Mouse (Mus musculus): ENCODE data around the gene Arl4a. TPM values are rescaled to one million over a fixed set of nuclear protein-coding genes. Genes with fewer than 3 reads are reported as not detected.

Arl4a gene
- polyA plus RNA-seq, 1 experiment from 2014 or later = 49.2 TPM

DNA sequence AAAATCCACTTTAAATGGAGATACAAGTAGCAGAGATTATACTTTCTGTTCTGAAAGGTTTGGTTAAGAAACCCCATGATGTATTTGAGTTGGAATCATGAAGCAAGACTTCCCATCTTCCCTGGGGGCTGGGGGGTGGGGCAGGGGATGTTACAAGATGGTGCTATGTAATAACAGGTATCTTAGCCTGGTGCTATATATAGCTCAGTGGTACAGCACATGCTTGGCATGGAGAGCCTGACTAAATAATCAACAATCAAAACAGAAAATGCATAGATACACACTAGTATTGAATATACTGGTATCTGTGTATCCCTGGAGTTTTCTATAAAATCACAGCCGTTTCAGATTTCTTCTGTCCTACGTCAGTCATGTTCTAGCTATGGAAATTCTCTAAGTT is 61.4 kb downstream of the Arl4a start:
- no peak for DNase-seq (ENCODE audit: low spot score)
- peaks cover 23% of the 10 kb centered on the region for H3K4me1 ChIP-seq (replicated peaks)
- no peak overlapping the region for H3K27ac ChIP-seq
- H3K36me3 ChIP-seq = no peaks in the 10 kb centered on the region
- WGBS = 91% methylated on average over 2 of the region's 2 CpGs
- no peak overlapping the region for H3K4me3 ChIP-seq
- H3K27me3 ChIP-seq (ENCODE audit: insufficient read depth, poor library complexity, severe bottlenecking) = 0 out of 2 replicates have a peak, but pooled peaks cover 5% of the 10 kb centered on the region
- no peaks in the 10 kb centered on the region for H3K9me3 ChIP-seq

DNA sequence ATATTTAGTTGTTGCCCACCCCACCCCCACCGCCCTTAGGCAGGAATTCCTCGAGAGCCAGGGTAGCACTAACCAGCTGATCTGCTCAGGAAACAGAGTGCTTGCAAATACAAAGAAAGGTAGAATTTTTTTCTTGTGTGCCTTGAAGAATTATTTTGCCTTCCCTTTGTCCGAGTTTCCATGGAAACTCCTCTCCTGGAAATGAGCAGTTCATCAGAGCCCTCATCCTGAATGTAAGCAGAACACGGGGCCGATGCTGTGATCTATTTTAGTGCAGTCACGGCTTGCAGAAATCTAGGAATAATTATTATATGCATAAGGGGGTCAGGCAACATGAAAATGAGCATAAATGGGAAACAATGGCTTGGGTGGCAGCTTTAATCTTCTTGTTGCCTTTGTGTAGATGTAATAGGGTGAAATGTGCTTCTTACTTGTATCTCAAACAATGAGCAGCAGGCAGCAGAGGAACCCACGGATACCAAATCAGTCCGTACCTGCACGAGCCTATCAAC is 61.9 kb downstream of the Arl4a start:
- H3K27me3 ChIP-seq (ENCODE audit: insufficient read depth, poor library complexity, severe bottlenecking) = 0 out of 2 replicates have a peak, but pooled peaks cover 5% of the 10 kb centered on the region
- H3K27ac ChIP-seq = peak overlapping the region; percentile 75
- no peaks in the 10 kb centered on the region for H3K36me3 ChIP-seq
- 38% methylated on average over 9 of the region's 9 CpGs for WGBS
- H3K4me3 ChIP-seq = 0 out of 2 replicates have a peak overlapping the region, but pooled peaks have one; percentile 9
- peaks cover 25% of the 10 kb centered on the region for H3K4me1 ChIP-seq (replicated peaks)
- H3K9me3 ChIP-seq = no peaks in the 10 kb centered on the region
- peak; percentile 12 for DNase-seq (ENCODE audit: low spot score)

DNA sequence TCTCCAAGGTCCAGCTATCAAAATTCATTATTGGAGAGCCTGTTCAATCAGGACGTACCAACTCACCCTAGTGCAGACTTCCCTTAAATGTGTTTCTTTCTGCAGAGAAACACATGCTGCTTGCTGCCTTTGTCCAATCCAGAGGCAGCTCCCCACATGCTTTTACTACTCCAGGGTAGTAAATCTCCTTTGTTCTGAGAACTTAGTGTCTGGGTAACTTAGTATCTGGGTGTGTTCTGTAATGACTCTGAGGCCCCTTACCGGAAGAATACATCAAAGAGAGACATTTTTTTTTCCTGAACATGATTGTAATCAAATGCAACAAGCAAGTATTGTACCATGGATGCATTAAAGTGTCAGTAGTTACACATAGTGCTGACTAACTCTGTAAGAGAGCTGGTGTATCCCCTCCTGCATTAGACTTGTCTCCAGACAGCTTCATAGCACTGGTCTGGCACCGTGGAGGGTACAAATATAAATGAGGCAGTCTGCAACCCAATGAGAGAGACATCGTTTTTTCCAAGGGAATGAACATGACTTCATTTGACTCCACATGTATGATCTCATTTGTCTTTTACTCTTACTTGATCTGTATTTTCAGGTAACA is 62.7 kb downstream of the Arl4a start:
- no peak for DNase-seq (ENCODE audit: low spot score)
- peaks cover 29% of the 10 kb centered on the region for H3K4me1 ChIP-seq (replicated peaks)
- 0 out of 2 replicates have a peak, but pooled peaks cover 5% of the 10 kb centered on the region for H3K27me3 ChIP-seq (ENCODE audit: insufficient read depth, poor library complexity, severe bottlenecking)
- H3K27ac ChIP-seq = peak overlapping the region; percentile 75
- H3K36me3 ChIP-seq = no peaks in the 10 kb centered on the region
- WGBS = 47% methylated on average over 4 of the region's 4 CpGs
- H3K4me3 ChIP-seq = no peak overlapping the region
- H3K9me3 ChIP-seq = no peaks in the 10 kb centered on the region

DNA sequence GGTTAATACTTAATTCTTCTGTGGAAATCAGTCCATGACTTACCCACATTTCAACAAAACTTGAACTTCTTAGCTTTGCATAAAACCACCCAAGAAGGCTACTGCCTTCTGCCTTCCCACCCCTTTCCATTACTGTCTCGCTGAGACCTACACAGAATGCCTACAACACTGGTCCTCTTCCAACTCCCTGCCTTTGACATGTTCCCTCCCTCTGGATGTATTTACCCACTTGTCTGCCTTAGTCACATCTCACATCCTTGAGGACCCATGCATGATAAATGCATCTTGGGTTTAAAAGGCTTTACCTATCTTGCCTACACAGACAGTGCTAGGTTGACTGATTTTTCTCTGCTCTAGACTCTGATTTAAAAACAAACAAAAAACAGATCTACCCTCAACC is 63.6 kb downstream of the Arl4a start:
- no peak for DNase-seq (ENCODE audit: low spot score)
- Histone ChIP-seq H3K27me3 (ENCODE audit: insufficient read depth, poor library complexity, severe bottlenecking) (0 out of 2 replicates have a peak, but pooled peaks cover 5% of the 10 kb centered on the region), H3K9me3 (no peaks in the 10 kb centered on the region), H3K27ac (peak overlapping the region; percentile 75), H3K4me1 (replicated peaks) (peaks cover 29% of the 10 kb centered on the region), H3K4me3 (no peak overlapping the region), H3K36me3 (no peaks in the 10 kb centered on the region)
- WGBS = 90% methylated on average over 1 of the region's 1 CpGs

DNA sequence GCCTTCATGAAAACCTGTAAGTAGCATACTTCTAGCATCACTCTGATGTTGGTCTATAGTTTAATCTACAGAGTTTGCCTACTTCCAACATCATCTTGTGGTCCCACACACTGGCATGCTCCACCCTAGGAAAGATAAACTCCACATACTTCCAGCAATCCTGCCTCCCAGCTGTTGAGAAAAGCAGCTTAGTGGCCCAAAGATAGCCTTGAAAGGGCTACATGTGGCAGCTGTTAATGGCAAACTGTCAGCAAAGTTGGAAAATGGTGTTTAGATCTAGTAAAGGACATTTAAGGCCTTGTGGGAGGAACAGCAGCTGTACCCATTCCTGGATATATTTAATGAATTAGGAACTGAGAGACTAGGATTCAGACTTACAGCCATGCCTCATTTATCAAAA is 68.3 kb downstream of the Arl4a start:
- H3K36me3 ChIP-seq = no peaks in the 10 kb centered on the region
- H3K27me3 ChIP-seq (ENCODE audit: insufficient read depth, poor library complexity, severe bottlenecking) = 0 out of 2 replicates have a peak, but pooled peaks cover 5% of the 10 kb centered on the region
- H3K4me1 ChIP-seq (replicated peaks) = peaks cover 9% of the 10 kb centered on the region; the same call in 1 of the 2 replicates
- H3K9me3 ChIP-seq = no peaks in the 10 kb centered on the region
- no peak overlapping the region for H3K4me3 ChIP-seq
- DNase-seq (ENCODE audit: low spot score) = no peak
- no peak overlapping the region for H3K27ac ChIP-seq

DNA sequence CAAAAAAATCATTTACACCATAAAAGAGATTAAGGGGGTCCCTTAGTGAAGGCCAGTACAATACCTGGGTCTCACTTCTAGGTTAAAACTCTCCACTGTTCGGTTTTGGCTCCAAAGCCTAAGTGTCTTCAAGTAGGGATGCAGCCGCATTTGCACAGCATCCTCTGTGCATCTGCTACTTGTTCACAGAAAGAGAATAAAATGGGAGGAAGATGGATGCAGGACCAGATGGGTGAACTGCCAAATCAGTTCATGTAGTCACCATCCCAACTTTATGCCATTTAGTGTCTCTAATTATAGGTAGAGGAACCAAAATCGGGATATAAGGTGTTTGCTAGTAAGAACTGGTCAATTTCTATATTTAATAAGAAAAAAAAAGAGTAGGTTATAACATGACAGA is 69.7 kb downstream of the Arl4a start:
- peaks cover 6% of the 10 kb centered on the region; the same call in 1 of the 2 replicates for H3K4me1 ChIP-seq (replicated peaks)
- WGBS = 88% methylated on average over 3 of the region's 3 CpGs
- no peaks in the 10 kb centered on the region for H3K36me3 ChIP-seq
- no peak overlapping the region for H3K27ac ChIP-seq
- H3K9me3 ChIP-seq = no peaks in the 10 kb centered on the region
- no peak for DNase-seq (ENCODE audit: low spot score)
- H3K4me3 ChIP-seq = no peak overlapping the region
- no peaks in the 10 kb centered on the region for H3K27me3 ChIP-seq (ENCODE audit: insufficient read depth, poor library complexity, severe bottlenecking)

DNA sequence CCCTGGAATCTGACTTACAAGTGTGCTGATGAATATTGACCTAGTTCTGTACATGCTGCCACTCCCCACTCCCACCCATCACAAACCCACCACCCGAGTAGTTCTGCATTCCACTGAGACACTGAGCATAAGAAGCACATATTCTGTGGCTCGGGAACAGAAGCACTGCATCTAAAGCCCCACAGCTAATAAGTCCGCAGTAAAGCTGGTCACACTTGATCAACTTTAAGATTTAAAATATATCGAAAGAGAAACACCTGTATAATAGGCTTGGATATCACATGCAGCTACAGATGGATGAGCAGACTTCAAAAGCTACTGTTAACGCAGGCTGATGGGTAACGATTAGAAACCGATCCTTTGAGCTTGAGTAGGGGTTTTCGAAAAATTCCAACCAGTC is 78.7 kb downstream of the Arl4a start:
- no peaks in the 10 kb centered on the region for H3K9me3 ChIP-seq
- no peaks in the 10 kb centered on the region for H3K36me3 ChIP-seq
- no peak overlapping the region for H3K27ac ChIP-seq
- peaks cover 15% of the 10 kb centered on the region for H3K4me1 ChIP-seq (replicated peaks)
- WGBS = 87% methylated on average over 8 of the region's 8 CpGs
- H3K4me3 ChIP-seq = no peak overlapping the region
- no peak for DNase-seq (ENCODE audit: low spot score)
- H3K27me3 ChIP-seq (ENCODE audit: insufficient read depth, poor library complexity, severe bottlenecking) = no peaks in the 10 kb centered on the region

DNA sequence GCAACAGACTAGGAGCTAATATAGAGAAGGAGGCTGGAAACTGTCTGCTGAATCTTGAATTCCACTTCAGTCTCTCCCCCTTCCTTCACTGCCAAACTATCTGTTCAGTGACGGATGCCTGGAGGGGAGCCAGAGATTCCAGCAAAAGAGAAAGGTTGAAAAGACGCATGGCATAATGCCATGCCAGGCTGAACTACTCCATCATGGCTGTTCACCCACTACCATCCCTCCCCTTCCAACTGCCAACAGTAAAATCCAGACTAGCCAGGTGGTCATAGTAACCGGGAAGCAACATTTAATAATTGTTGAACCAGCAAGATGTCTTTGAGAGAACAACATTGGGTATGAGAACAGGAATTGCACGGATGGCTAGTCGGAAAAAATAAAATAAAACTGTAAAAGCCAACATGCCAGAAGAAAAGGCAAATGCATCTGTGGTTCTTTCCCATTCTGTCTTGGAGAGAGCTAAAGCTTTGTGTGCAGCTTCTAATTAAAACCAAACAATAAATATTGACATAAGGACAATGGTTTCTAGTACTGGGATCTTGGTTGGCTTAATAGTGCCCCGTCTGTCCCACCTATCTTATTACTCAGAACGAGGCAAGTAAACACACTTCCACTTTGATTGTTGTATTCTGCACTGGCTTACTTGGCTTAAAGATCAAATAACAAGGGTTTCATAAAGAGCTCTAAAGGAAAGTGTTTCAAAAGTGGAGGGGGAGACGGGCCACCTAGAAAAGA is 79.7 kb downstream of the Arl4a start:
- DNase-seq (ENCODE audit: low spot score) = no peak
- H3K27me3 ChIP-seq (ENCODE audit: insufficient read depth, poor library complexity, severe bottlenecking) = no peaks in the 10 kb centered on the region
- no peaks in the 10 kb centered on the region for H3K36me3 ChIP-seq
- peak overlapping the region; percentile 46; the same call in 1 of the 2 replicates for H3K27ac ChIP-seq
- H3K4me3 ChIP-seq = no peak overlapping the region
- 72% methylated on average over 8 of the region's 8 CpGs for WGBS
- H3K9me3 ChIP-seq = no peaks in the 10 kb centered on the region
- H3K4me1 ChIP-seq (replicated peaks) = peaks cover 15% of the 10 kb centered on the region

DNA sequence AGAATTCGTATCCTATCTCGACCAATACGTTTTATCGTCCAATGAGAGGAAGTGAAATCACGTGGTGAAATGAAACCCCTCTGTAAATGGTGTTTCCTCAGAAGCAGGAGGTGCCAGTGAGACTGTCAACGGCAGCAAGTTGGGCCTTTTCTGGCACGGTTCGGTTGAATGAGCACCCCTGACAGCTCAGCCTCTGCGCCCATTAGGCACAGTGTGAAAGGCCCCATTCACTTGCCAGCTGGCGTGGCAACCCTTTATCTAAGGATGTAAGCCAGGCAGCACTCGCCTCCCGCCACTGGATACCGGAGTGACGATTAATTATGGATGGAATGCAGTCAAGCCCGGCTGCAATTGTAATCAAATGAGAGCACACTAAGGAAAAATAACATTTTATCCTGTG is 81.4 kb downstream of the Arl4a start:
- H3K4me1 ChIP-seq (replicated peaks) = peaks cover 15% of the 10 kb centered on the region
- no peaks in the 10 kb centered on the region for H3K36me3 ChIP-seq
- H3K27ac ChIP-seq = peak overlapping the region; percentile 83
- no peaks in the 10 kb centered on the region for H3K27me3 ChIP-seq (ENCODE audit: insufficient read depth, poor library complexity, severe bottlenecking)
- no peaks in the 10 kb centered on the region for H3K9me3 ChIP-seq
- DNase-seq (ENCODE audit: low spot score) = peak; percentile 87
- H3K4me3 ChIP-seq = peak overlapping the region; percentile 23
- 35% methylated on average over 15 of the region's 15 CpGs for WGBS

Other genes starting within 250 kb of the Arl4a start
- gene Scin, start 96.2 kb upstream of the Arl4a start, polyA plus RNA-seq (2016; fragmentation: Nextera tagmentation; extraction: Ambion mirVana) = 0.12 and 0.29 TPM in 2 replicates
- gene Lsmem1, start 161.5 kb upstream of the Arl4a start, polyA plus RNA-seq (2016; fragmentation: Nextera tagmentation; extraction: Ambion mirVana) = not detected in 2 replicates
- gene Ifrd1, start 210.5 kb upstream of the Arl4a start, polyA plus RNA-seq (2016; fragmentation: Nextera tagmentation; extraction: Ambion mirVana) = 125 and 146 TPM in 2 replicates